Mouse (Mus musculus) intestine, embryonic 14.5 days (tissue): Measurements from ENCODE around the gene Dusp13. TPM values are rescaled to one million over a fixed set of nuclear protein-coding genes. Genes with fewer than 3 reads are reported as not detected.

ENCODE experiments used
- ATAC-seq: fragments of 200-750 bp; cut with Nextera tagmentation; replicated peaks from 2 replicates; pipeline ENCODE4 v1.8.0; 2017; ENCODE audit warnings: low read depth, moderate number of reproducible peaks, moderate TSS enrichment, moderate library complexity; ENCODE audit not compliant: low FRiP score, low TSS enrichment
- DNase-seq: peaks from one replicate; pipeline ENCODE4 v3.0.0-alpha.2; 2018; ENCODE audit warnings: low spot score
- H3K27ac ChIP-seq: fragments of 300-500 bp; sonication (generic); 2 replicates; pipeline ENCODE4 v1.5.1; 2014; ENCODE audit warnings: low read depth, mild to moderate bottlenecking, control low read depth
- H3K27me3 ChIP-seq: fragments of 300-500 bp; sonication (generic); replicated peaks from 2 replicates; pipeline ENCODE4 v1.6.1; 2014; ENCODE audit warnings: low read length, control low read depth; ENCODE audit not compliant: control insufficient read depth, insufficient read depth
- H3K36me3 ChIP-seq: fragments of 300-500 bp; sonication (generic); 2 replicates; pipeline ENCODE4 v1.6.1; 2014; ENCODE audit warnings: low read length, control low read depth; ENCODE audit not compliant: control insufficient read depth, insufficient read depth
- H3K4me1 ChIP-seq: fragments of 300-500 bp; sonication (generic); replicated peaks from 2 replicates; pipeline ENCODE4 v1.6.1; 2014; ENCODE audit warnings: low read length, control low read depth, mixed read lengths; ENCODE audit not compliant: control insufficient read depth, insufficient read depth
- H3K4me2 ChIP-seq: fragments of 300-500 bp; sonication (generic); 2 replicates; pipeline ENCODE4 v1.6.1; 2014; ENCODE audit warnings: low read length
- H3K4me3 ChIP-seq: fragments of 300-500 bp; sonication (generic); 2 replicates; pipeline ENCODE4 v1.5.1; 2014; ENCODE audit warnings: low read depth, low read length, control low read depth, mixed read lengths
- H3K9ac ChIP-seq: fragments of 300-500 bp; sonication (generic); 2 replicates; pipeline ENCODE4 v1.6.1; 2014; ENCODE audit warnings: mild to moderate bottlenecking, low read length
- H3K9me3 ChIP-seq: fragments of 300-500 bp; sonication (generic); 2 replicates; pipeline ENCODE4 v1.6.1; 2016; ENCODE audit warnings: low read length, control low read depth; ENCODE audit not compliant: control insufficient read depth
- WGBS: fragments of 180-500 bp; shearing (Covaris S2); extraction: QIAGEN DNeasy Blood & Tissue Kit; methylation state at CpG from one replicate; pipeline ENCODE4 v1.1.7; 2014; 5-methylcytosine and 5-hydroxymethylcytosine counted together
- polyA plus RNA-seq: library from polyadenylated mRNA; unstranded; fragments of >200 nt; fragmentation: Nextera tagmentation; extraction: Ambion mirVana; gene quantifications from 2 replicates; pipeline ENCODE4 v1.2.1, GENCODE M21; 2014

Dusp13 gene
- polyA plus RNA-seq, 1 experiment from 2014 or later, result not detected

- no peak overlapping the region for H3K4me3 ChIP-seq
- no peaks in the 10 kb centered on the region for H3K27me3 ChIP-seq
- no peak overlapping the region for H3K4me2 ChIP-seq
- ATAC-seq, result no peak
- peaks cover 23% of the 10 kb centered on the region for H3K36me3 ChIP-seq
- no peaks in the 10 kb centered on the region for H3K4me1 ChIP-seq
- no peak overlapping the region for H3K27ac ChIP-seq
- no peak overlapping the region for H3K9ac ChIP-seq
- no peak for DNase-seq
- H3K9me3 ChIP-seq, result no peaks in the 10 kb centered on the region
- 74% methylated on average over 2 of the region's 2 CpGs for WGBS
Measured at GRCm38 (mm10) chr14:21773946-21774345, 23.0 kb upstream of the Dusp13 start.

GRCm38 (mm10) chr14:21772506-21773281 lies 21.7 kb upstream of the Dusp13 start:
- H3K4me2 ChIP-seq, result no peak overlapping the region
- no peaks in the 10 kb centered on the region for H3K27me3 ChIP-seq
- H3K27ac ChIP-seq, result no peak overlapping the region
- H3K9ac ChIP-seq, result no peak overlapping the region
- 86% methylated on average over 11 of the region's 11 CpGs for WGBS
- no peak for ATAC-seq
- no peak for DNase-seq
- no peaks in the 10 kb centered on the region; the same call in 1 of the 2 replicates for H3K4me1 ChIP-seq
- no peak overlapping the region for H3K4me3 ChIP-seq
- peaks cover 18% of the 10 kb centered on the region for H3K36me3 ChIP-seq
- H3K9me3 ChIP-seq, result no peaks in the 10 kb centered on the region

- no peak overlapping the region for H3K4me2 ChIP-seq
- DNase-seq (no peak), ATAC-seq (no peak)
- 77% methylated on average over 6 of the region's 6 CpGs for WGBS
- no peak overlapping the region for H3K4me3 ChIP-seq
- no peaks in the 10 kb centered on the region for H3K27me3 ChIP-seq
- no peak overlapping the region for H3K9ac ChIP-seq
- H3K36me3 ChIP-seq, result no peaks in the 10 kb centered on the region
- H3K4me1 ChIP-seq, result peaks cover 3% of the 10 kb centered on the region
- H3K9me3 ChIP-seq, result no peaks in the 10 kb centered on the region
- H3K27ac ChIP-seq, result no peak overlapping the region
Measured at GRCm38 (mm10) chr14:21766398-21766958, 15.5 kb upstream of the Dusp13 start.

GRCm38 (mm10) chr14:21765754-21766397 lies 14.9 kb upstream of the Dusp13 start:
- H3K4me2 ChIP-seq, result no peak overlapping the region
- WGBS, result 68% methylated on average over 7 of the region's 7 CpGs

GRCm38 (mm10) chr14:21764646-21765045 lies 13.7 kb upstream of the Dusp13 start:
- Histone ChIP-seq H3K4me1 (peaks cover 3% of the 10 kb centered on the region), H3K4me3 (no peak overlapping the region), H3K9ac (no peak overlapping the region), H3K9me3 (no peaks in the 10 kb centered on the region), H3K4me2 (no peak overlapping the region), H3K27me3 (no peaks in the 10 kb centered on the region), H3K27ac (no peak overlapping the region), H3K36me3 (no peaks in the 10 kb centered on the region)
- 87% methylated on average over 6 of the region's 6 CpGs for WGBS
- ATAC-seq (no peak), DNase-seq (no peak)

More at GRCm38 (mm10) chr14:21765754-21766397, 14.9 kb upstream of the Dusp13 start:
- ATAC-seq (no peak; the same call in 1 of the 2 replicates), DNase-seq (no peak)
- Histone ChIP-seq H3K4me1 (peaks cover 3% of the 10 kb centered on the region), H3K9me3 (no peaks in the 10 kb centered on the region), H3K27ac (no peak overlapping the region), H3K36me3 (no peaks in the 10 kb centered on the region), H3K27me3 (no peaks in the 10 kb centered on the region), H3K4me3 (no peak overlapping the region), H3K9ac (no peak overlapping the region)

- Histone ChIP-seq H3K4me3 (no peak overlapping the region), H3K27ac (no peak overlapping the region), H3K4me2 (no peak overlapping the region), H3K4me1 (peaks cover 3% of the 10 kb centered on the region), H3K9ac (no peak overlapping the region), H3K9me3 (no peaks in the 10 kb centered on the region), H3K36me3 (no peaks in the 10 kb centered on the region), H3K27me3 (no peaks in the 10 kb centered on the region)
- no peak for DNase-seq
- WGBS, result 94% methylated on average over 3 of the region's 3 CpGs
- ATAC-seq, result no peak
Measured at GRCm38 (mm10) chr14:21763736-21764135, 12.8 kb upstream of the Dusp13 start.

- WGBS, result 84% methylated on average over 9 of the region's 9 CpGs
- Histone ChIP-seq H3K9me3 (no peaks in the 10 kb centered on the region), H3K4me1 (peaks cover 3% of the 10 kb centered on the region), H3K4me2 (no peak overlapping the region), H3K4me3 (no peak overlapping the region), H3K36me3 (no peaks in the 10 kb centered on the region), H3K27me3 (no peaks in the 10 kb centered on the region), H3K9ac (no peak overlapping the region), H3K27ac (no peak overlapping the region)
- no peak for ATAC-seq
- no peak for DNase-seq
Measured at GRCm38 (mm10) chr14:21761560-21761959, 10.6 kb upstream of the Dusp13 start.

GRCm38 (mm10) chr14:21753367-21753766 lies 2.4 kb upstream of the Dusp13 start:
- WGBS, result 75% methylated on average over 4 of the region's 4 CpGs
- H3K36me3 ChIP-seq, result no peaks in the 10 kb centered on the region
- H3K4me3 ChIP-seq, result no peak overlapping the region
- H3K9ac ChIP-seq, result no peak overlapping the region
- no peak overlapping the region for H3K27ac ChIP-seq
- DNase-seq (no peak), ATAC-seq (no peak)
- H3K9me3 ChIP-seq, result no peaks in the 10 kb centered on the region
- H3K4me2 ChIP-seq, result no peak overlapping the region
- H3K4me1 ChIP-seq, result peaks cover 13% of the 10 kb centered on the region
- H3K27me3 ChIP-seq, result no peaks in the 10 kb centered on the region
